ENCODE assay signal across 8 mouse cellular contexts in genomic region chr1:93506944-93507676, GRCm38 (mm10). TPM values are rescaled to one million over a fixed set of nuclear protein-coding genes. Genes with fewer than 3 reads are reported as not detected.
DNase-seq lines count a peak whose midpoint lies in the region; ATAC-seq and TF ChIP-seq lines count a peak whose summit lies in the region.

No protein-coding gene starts in this region.

- no peak overlapping the region for H3K9ac ChIP-seq in liver, embryonic 12.5 days
- H3K9ac ChIP-seq in neural tube, embryonic 15.5 days (replicated peaks) = no peak overlapping the region

- H3K9me3 ChIP-seq in liver, embryonic 12.5 days (replicated peaks) = no peaks in the 10 kb centered on the region
- no peaks in the 10 kb centered on the region for H3K9me3 ChIP-seq in limb, embryonic 10.5 days (replicated peaks)
- no peaks in the 10 kb centered on the region for H3K9me3 ChIP-seq in neural tube, embryonic 15.5 days (replicated peaks)

- TF ChIP-seq CTCF in cerebellum, adult 2 months (IDR thresholded peaks at IDR 0.05; ENCODE audit: borderline replicate concordance, insufficient read depth, low read depth, low read length) = peak; percentile 27; the same call in 1 of the 2 replicates

- no peak for TF ChIP-seq POLR2A in cerebellum, adult 2 months (IDR thresholded peaks at IDR 0.05; ENCODE audit: borderline replicate concordance, insufficient read depth, low read length)

- DNase-seq in cerebellum, adult 2 months = peak; percentile 25 to 41
- DNase-seq in cerebellum, postnatal 36 days = no peak
- DNase-seq in liver = peak; percentile 5
- peak; percentile 73 for DNase-seq in embryo, embryonic 10.5 days (ENCODE audit: low spot score)
- peak; percentile 39 for DNase-seq in limb, embryonic 10.5 days (ENCODE audit: low spot score)
- DNase-seq in urinary bladder, postnatal 10 days (ENCODE audit: low spot score) = no peak

- H3K36me3 ChIP-seq in liver, embryonic 12.5 days = peaks cover 68% of the 10 kb centered on the region
- peaks cover 79% of the 10 kb centered on the region for H3K36me3 ChIP-seq in limb, embryonic 10.5 days
- H3K36me3 ChIP-seq in neural tube, embryonic 15.5 days = peaks cover 40% of the 10 kb centered on the region

- no peak overlapping the region for H3K4me2 ChIP-seq in liver, embryonic 12.5 days
- no peak overlapping the region for H3K4me2 ChIP-seq in neural tube, embryonic 15.5 days

- no peaks in the 10 kb centered on the region for H3K27me3 ChIP-seq in cerebellum, adult 2 months (ENCODE audit: control insufficient read depth, insufficient read depth, low read length)
- no peaks in the 10 kb centered on the region for H3K27me3 ChIP-seq in liver, embryonic 12.5 days (replicated peaks)
- H3K27me3 ChIP-seq in limb, embryonic 10.5 days (ENCODE audit: low read depth, poor library complexity, severe bottlenecking) = no peaks in the 10 kb centered on the region
- H3K27me3 ChIP-seq in neural tube, embryonic 15.5 days (replicated peaks) = no peaks in the 10 kb centered on the region

- 41% methylated on average over 10 of the region's 10 CpGs for WGBS in cerebellum, adult 2 months
- WGBS in liver, embryonic 12.5 days (ENCODE audit: insufficient replicate concordance) = 56% methylated on average over 10 of the region's 10 CpGs
- 64% methylated on average over 10 of the region's 10 CpGs for WGBS in limb, embryonic 10.5 days
- WGBS in neural tube, embryonic 15.5 days = 46% methylated on average over 10 of the region's 10 CpGs

- H3K4me1 ChIP-seq in cerebellum, adult 2 months (ENCODE audit: control insufficient read depth, insufficient read depth, low read length) = no peaks in the 10 kb centered on the region
- H3K4me1 ChIP-seq in liver, embryonic 12.5 days = peaks cover 16% of the 10 kb centered on the region
- H3K4me1 ChIP-seq in limb, embryonic 10.5 days = peaks cover 10% of the 10 kb centered on the region
- peaks cover 9% of the 10 kb centered on the region for H3K4me1 ChIP-seq in neural tube, embryonic 15.5 days

- H3K4me3 ChIP-seq in cerebellum, adult 2 months (replicated peaks; ENCODE audit: insufficient read depth, low read depth, low read length) = no peak overlapping the region
- H3K4me3 ChIP-seq in liver, embryonic 12.5 days = no peak overlapping the region
- H3K4me3 ChIP-seq in limb, embryonic 10.5 days = no peak overlapping the region
- no peak overlapping the region for H3K4me3 ChIP-seq in neural tube, embryonic 15.5 days (replicated peaks)

- ATAC-seq in liver, embryonic 12.5 days = no peak
- peak; percentile 51; the same call in 1 of the 2 replicates for ATAC-seq in neural tube, embryonic 15.5 days (ENCODE audit: low FRiP score)

- no peak overlapping the region for H3K27ac ChIP-seq in cerebellum, adult 2 months (ENCODE audit: insufficient read depth, low read length)
- H3K27ac ChIP-seq in liver, embryonic 12.5 days = no peak overlapping the region
- no peak overlapping the region for H3K27ac ChIP-seq in limb, embryonic 10.5 days
- H3K27ac ChIP-seq in neural tube, embryonic 15.5 days (replicated peaks) = no peak overlapping the region

RNA-seq across cellular contexts. Expression of gene Farp2, which starts 4.8 kb away (rescaled TPM):
- polyA plus RNA-seq in cerebellum, adult 2 months (2012; rRNA removed) = 5.7 and 6.3 TPM in 2 replicates
- 1.2 and 1.5 TPM in 2 replicates for polyA plus RNA-seq in liver, embryonic 12.5 days (2016; fragmentation: Nextera tagmentation; extraction: Ambion mirVana)
- 7.9 and 8.4 TPM in 2 replicates for polyA plus RNA-seq in limb, embryonic 10.5 days (2016; fragmentation: Nextera tagmentation; extraction: Ambion mirVana)
- 4.9 and 5.3 TPM in 2 replicates for polyA plus RNA-seq in neural tube, embryonic 15.5 days (2015; fragmentation: Nextera tagmentation; extraction: Ambion mirVana)

RNA-seq across cellular contexts. Expression of gene Hdlbp, which starts 28.5 kb away (rescaled TPM):
- polyA plus RNA-seq in cerebellum, adult 2 months (2012; rRNA removed) = 105 and 111 TPM in 2 replicates
- 88.7 and 92.8 TPM in 2 replicates for polyA plus RNA-seq in liver, embryonic 12.5 days (2016; fragmentation: Nextera tagmentation; extraction: Ambion mirVana)
- polyA plus RNA-seq in limb, embryonic 10.5 days (2016; fragmentation: Nextera tagmentation; extraction: Ambion mirVana) = 120 and 134 TPM in 2 replicates
- 70.8 and 85.2 TPM in 2 replicates for polyA plus RNA-seq in neural tube, embryonic 15.5 days (2015; fragmentation: Nextera tagmentation; extraction: Ambion mirVana)

Comparison
In these comparisons a context has a peak if more than half of its experiments do, and no peak if none do; other contexts are left out.
1. DNase-seq: peak in cerebellum, adult 2 months (2 of 2), liver (single experiment), embryo, embryonic 10.5 days (single experiment) and limb, embryonic 10.5 days (single experiment); none in cerebellum, postnatal 36 days (0 of 2) and urinary bladder, postnatal 10 days (single experiment).